Mouse (Mus musculus) liver, embryonic 11.5 days (tissue): Measurements from ENCODE around the gene Rpp30. TPM values are rescaled to one million over a fixed set of nuclear protein-coding genes. Genes with fewer than 3 reads are reported as not detected.

ENCODE experiments used
- ATAC-seq: fragments of 200-750 bp; cut with Nextera tagmentation; replicated peaks from 2 replicates; pipeline ENCODE4 v1.8.0; 2017; ENCODE audit warnings: moderate number of reproducible peaks, mild to moderate bottlenecking, moderate TSS enrichment, moderate library complexity; ENCODE audit not compliant: low FRiP score
- DNase-seq: peaks from one replicate; pipeline ENCODE4 v3.0.0-alpha.2; 2017; ENCODE audit warnings: low spot score
- H3K27ac ChIP-seq: fragments of 300-500 bp; sonication (generic); 2 replicates; pipeline ENCODE4 v1.5.1; 2014; ENCODE audit warnings: mild to moderate bottlenecking, low read depth, low read length, control low read depth
- H3K27me3 ChIP-seq: fragments of 300-500 bp; sonication (generic); replicated peaks from 2 replicates; pipeline ENCODE4 v1.6.1; 2014; ENCODE audit warnings: low read length, mixed read lengths; ENCODE audit not compliant: control insufficient read depth, insufficient read depth
- H3K36me3 ChIP-seq: fragments of 300-500 bp; sonication (generic); 2 replicates; pipeline ENCODE4 v1.6.1; 2014; ENCODE audit warnings: mild to moderate bottlenecking, low read length, moderate library complexity, mixed read lengths; ENCODE audit not compliant: control insufficient read depth, insufficient read depth
- H3K4me1 ChIP-seq: fragments of 300-500 bp; sonication (generic); replicated peaks from 2 replicates; pipeline ENCODE4 v1.6.1; 2014; ENCODE audit warnings: low read length, mixed read lengths; ENCODE audit not compliant: control insufficient read depth, insufficient read depth
- H3K4me2 ChIP-seq: fragments of 300-500 bp; sonication (generic); 2 replicates; pipeline ENCODE4 v1.6.1; 2014; ENCODE audit warnings: mild to moderate bottlenecking, control low read depth, moderate library complexity
- H3K4me3 ChIP-seq: fragments of 300-500 bp; sonication (generic); 2 replicates; pipeline ENCODE4 v1.5.1; 2014; ENCODE audit warnings: low read depth, low read length, control low read depth
- H3K9ac ChIP-seq: fragments of 300-500 bp; sonication (generic); 2 replicates; pipeline ENCODE4 v1.6.1; 2014; ENCODE audit warnings: low read depth, low read length, control low read depth
- H3K9me3 ChIP-seq: fragments of 300-500 bp; sonication (generic); 2 replicates; pipeline ENCODE4 v1.6.1; 2016; ENCODE audit warnings: low read length, inconsistent platforms, mixed read lengths; ENCODE audit not compliant: control insufficient read depth
- WGBS: fragments of 180-500 bp; shearing (Covaris S2); extraction: QIAGEN DNeasy Blood & Tissue Kit; methylation state at CpG from one replicate; pipeline ENCODE4 v1.1.7; 2014; 5-methylcytosine and 5-hydroxymethylcytosine counted together
- polyA plus RNA-seq: library from polyadenylated mRNA; unstranded; fragments of >200 nt; fragmentation: Nextera tagmentation; extraction: Ambion mirVana; gene quantifications from 2 replicates; pipeline ENCODE4 v1.2.1, GENCODE M21; 2014

The Rpp30 gene
- polyA plus RNA-seq, 1 experiment from 2014 or later = 84.3 TPM

GRCm38 (mm10) chr19:36097194-36097593 is 13.7 kb downstream of the Rpp30 start:
- no peaks in the 10 kb centered on the region for H3K4me1 ChIP-seq
- DNase-seq = no peak
- no peak for ATAC-seq
- H3K27me3 ChIP-seq = no peaks in the 10 kb centered on the region
- H3K4me3 ChIP-seq = no peak overlapping the region
- no peaks in the 10 kb centered on the region for H3K9me3 ChIP-seq
- no peak overlapping the region for H3K27ac ChIP-seq
- H3K9ac ChIP-seq = no peak overlapping the region
- peaks cover 10% of the 10 kb centered on the region; the same call in 1 of the 2 replicates for H3K36me3 ChIP-seq
- 79% methylated on average over 3 of the region's 3 CpGs for WGBS
- H3K4me2 ChIP-seq = no peak overlapping the region

GRCm38 (mm10) chr19:36098265-36098664 is 14.7 kb downstream of the Rpp30 start:
- no peaks in the 10 kb centered on the region for H3K4me1 ChIP-seq
- H3K27me3 ChIP-seq = no peaks in the 10 kb centered on the region
- ATAC-seq (no peak), DNase-seq (no peak)
- H3K4me2 ChIP-seq = no peak overlapping the region
- H3K9me3 ChIP-seq = no peaks in the 10 kb centered on the region
- 93% methylated on average over 1 of the region's 1 CpGs for WGBS
- H3K36me3 ChIP-seq = peaks cover 12% of the 10 kb centered on the region; the same call in 1 of the 2 replicates
- no peak overlapping the region for H3K9ac ChIP-seq
- H3K27ac ChIP-seq = no peak overlapping the region
- H3K4me3 ChIP-seq = no peak overlapping the region

GRCm38 (mm10) chr19:36098916-36099315 is 15.4 kb downstream of the Rpp30 start:
- Histone ChIP-seq H3K4me2 (no peak overlapping the region), H3K9ac (no peak overlapping the region), H3K36me3 (peaks cover 12% of the 10 kb centered on the region; the same call in 1 of the 2 replicates), H3K9me3 (no peaks in the 10 kb centered on the region), H3K4me1 (no peaks in the 10 kb centered on the region), H3K4me3 (no peak overlapping the region), H3K27ac (no peak overlapping the region), H3K27me3 (no peaks in the 10 kb centered on the region)
- ATAC-seq = no peak
- DNase-seq = no peak
- WGBS = 89% methylated on average over 7 of the region's 7 CpGs

- Histone ChIP-seq H3K4me1 (no peaks in the 10 kb centered on the region), H3K9ac (no peak overlapping the region), H3K36me3 (peaks cover 5% of the 10 kb centered on the region; the same call in 1 of the 2 replicates), H3K4me3 (no peak overlapping the region), H3K27ac (no peak overlapping the region), H3K9me3 (no peaks in the 10 kb centered on the region), H3K4me2 (no peak overlapping the region), H3K27me3 (no peaks in the 10 kb centered on the region)
- 62% methylated on average over 5 of the region's 5 CpGs for WGBS
- no peak for ATAC-seq
- DNase-seq = no peak
These were observed 20.4 kb downstream of the Rpp30 start for GRCm38 (mm10) chr19:36103909-36104308.

GRCm38 (mm10) chr19:36109318-36109944 is 25.9 kb downstream of the Rpp30 start:
- Histone ChIP-seq H3K4me1 (no peaks in the 10 kb centered on the region), H3K9ac (no peak overlapping the region), H3K27ac (no peak overlapping the region), H3K27me3 (no peaks in the 10 kb centered on the region), H3K4me3 (no peak overlapping the region), H3K9me3 (no peaks in the 10 kb centered on the region), H3K36me3 (no peaks in the 10 kb centered on the region), H3K4me2 (no peak overlapping the region)
- ATAC-seq (no peak), DNase-seq (no peak)
- 87% methylated on average over 26 of the region's 26 CpGs for WGBS

- H3K9me3 ChIP-seq = no peaks in the 10 kb centered on the region
- no peak overlapping the region for H3K4me2 ChIP-seq
- DNase-seq (no peak), ATAC-seq (no peak)
- no peak overlapping the region for H3K27ac ChIP-seq
- H3K36me3 ChIP-seq = no peaks in the 10 kb centered on the region
- no peak overlapping the region for H3K9ac ChIP-seq
- 67% methylated on average over 7 of the region's 7 CpGs for WGBS
- H3K27me3 ChIP-seq = no peaks in the 10 kb centered on the region
- no peak overlapping the region for H3K4me3 ChIP-seq
- H3K4me1 ChIP-seq = no peaks in the 10 kb centered on the region
These were observed 26.9 kb downstream of the Rpp30 start for GRCm38 (mm10) chr19:36110465-36110864.

- H3K27me3 ChIP-seq = no peaks in the 10 kb centered on the region
- DNase-seq (no peak), ATAC-seq (no peak)
- no peaks in the 10 kb centered on the region for H3K9me3 ChIP-seq
- H3K36me3 ChIP-seq = no peaks in the 10 kb centered on the region
- H3K4me2 ChIP-seq = no peak overlapping the region
- 37% methylated on average over 7 of the region's 7 CpGs for WGBS
- no peak overlapping the region for H3K9ac ChIP-seq
- H3K27ac ChIP-seq = no peak overlapping the region
- no peak overlapping the region for H3K4me3 ChIP-seq
- no peaks in the 10 kb centered on the region for H3K4me1 ChIP-seq
These were observed 27.8 kb downstream of the Rpp30 start for GRCm38 (mm10) chr19:36111054-36111895.

- H3K4me3 ChIP-seq = no peak overlapping the region
- no peaks in the 10 kb centered on the region for H3K27me3 ChIP-seq
- DNase-seq (no peak), ATAC-seq (no peak)
- no peaks in the 10 kb centered on the region for H3K9me3 ChIP-seq
- no peaks in the 10 kb centered on the region for H3K4me1 ChIP-seq
- no peaks in the 10 kb centered on the region for H3K36me3 ChIP-seq
- H3K27ac ChIP-seq = no peak overlapping the region
- H3K9ac ChIP-seq = no peak overlapping the region
- WGBS = 63% methylated on average over 17 of the region's 17 CpGs
- H3K4me2 ChIP-seq = no peak overlapping the region
These were observed 28.5 kb downstream of the Rpp30 start for GRCm38 (mm10) chr19:36112007-36112406.

- DNase-seq (no peak), ATAC-seq (no peak)
- no peak overlapping the region for H3K4me3 ChIP-seq
- no peaks in the 10 kb centered on the region for H3K4me1 ChIP-seq
- H3K27ac ChIP-seq = no peak overlapping the region
- no peaks in the 10 kb centered on the region for H3K36me3 ChIP-seq
- H3K9me3 ChIP-seq = no peaks in the 10 kb centered on the region
- 60% methylated on average over 4 of the region's 4 CpGs for WGBS
- H3K4me2 ChIP-seq = no peak overlapping the region
- no peak overlapping the region for H3K9ac ChIP-seq
- no peaks in the 10 kb centered on the region for H3K27me3 ChIP-seq
These were observed 32.7 kb downstream of the Rpp30 start for GRCm38 (mm10) chr19:36116185-36116584.
